Mouse (Mus musculus): ENCODE measurements around the gene Arfip2. TPM values are rescaled to one million over a fixed set of nuclear protein-coding genes. Genes with fewer than 3 reads are reported as not detected.
A peak's percentile ranks its signal among the peaks of the same experiment; 100 is the strongest.

Gene Arfip2
- polyA plus RNA-seq (2016; fragmentation: Nextera tagmentation; extraction: Ambion mirVana): 75.0 and 85.3 TPM in 2 replicates

DNA sequence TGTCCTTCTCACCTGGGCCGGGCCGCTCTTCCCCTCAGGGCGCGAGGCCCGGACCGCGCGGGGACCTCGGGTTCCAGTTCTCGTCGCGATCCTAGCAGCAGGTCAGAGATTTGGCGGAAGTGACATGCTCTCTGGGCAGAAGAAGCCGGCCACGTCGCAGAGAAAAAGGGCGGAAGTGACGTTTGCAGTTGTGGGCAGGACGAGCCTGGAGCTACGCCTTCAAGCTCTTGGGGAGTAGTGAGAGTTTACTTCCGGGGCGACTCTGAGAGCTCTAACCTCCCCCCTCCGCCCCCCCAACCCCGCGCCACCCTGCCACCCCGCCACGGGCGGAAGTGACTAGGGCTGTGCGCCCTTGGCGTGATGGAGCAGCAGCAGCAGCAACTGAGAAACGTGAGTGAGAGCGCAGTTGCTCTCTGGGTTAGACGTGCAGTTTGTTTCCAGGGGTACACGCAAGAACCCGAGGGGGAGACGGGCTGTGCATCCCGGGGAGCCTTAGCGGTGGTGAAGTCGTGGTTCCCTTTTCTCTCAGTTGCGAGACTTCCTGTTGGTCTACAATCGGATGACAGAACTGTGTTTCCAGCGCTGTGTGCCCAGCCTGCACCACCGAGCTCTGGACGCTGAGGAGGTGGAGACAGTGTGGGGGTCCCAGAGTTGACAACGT is at the start of gene Arfip2, which contains the start of gene Gm45799:
Gene Arfip2, minus strand, starts transcription at position 184 of the 661 bp plus-strand sequence.
Gene Gm45799, plus strand, starts transcription at position 320 of the 661 bp plus-strand sequence.
- H3K9ac ChIP-seq: peak within 1 kb of the TSS; percentile 90
- H3K4me3 ChIP-seq: peak within 1 kb of the TSS; percentile 76
- H3K36me3 ChIP-seq: peaks cover 43% of the 10 kb centered on the region
- peak within 1 kb of the TSS; percentile 87 for H3K4me2 ChIP-seq (replicated peaks)
- no peaks in the 10 kb centered on the region for H3K27me3 ChIP-seq
- H3K27ac ChIP-seq: peak within 1 kb of the TSS; percentile 77
- under 1% methylated on average over 44 of the region's 45 CpGs for WGBS
- ATAC-seq (ENCODE audit: insufficient number of reproducible peaks, insufficient read depth, low FRiP score, low TSS enrichment): peak; percentile 94
- peaks cover 18% of the 10 kb centered on the region for H3K4me1 ChIP-seq
- no peaks in the 10 kb centered on the region for H3K9me3 ChIP-seq

DNA sequence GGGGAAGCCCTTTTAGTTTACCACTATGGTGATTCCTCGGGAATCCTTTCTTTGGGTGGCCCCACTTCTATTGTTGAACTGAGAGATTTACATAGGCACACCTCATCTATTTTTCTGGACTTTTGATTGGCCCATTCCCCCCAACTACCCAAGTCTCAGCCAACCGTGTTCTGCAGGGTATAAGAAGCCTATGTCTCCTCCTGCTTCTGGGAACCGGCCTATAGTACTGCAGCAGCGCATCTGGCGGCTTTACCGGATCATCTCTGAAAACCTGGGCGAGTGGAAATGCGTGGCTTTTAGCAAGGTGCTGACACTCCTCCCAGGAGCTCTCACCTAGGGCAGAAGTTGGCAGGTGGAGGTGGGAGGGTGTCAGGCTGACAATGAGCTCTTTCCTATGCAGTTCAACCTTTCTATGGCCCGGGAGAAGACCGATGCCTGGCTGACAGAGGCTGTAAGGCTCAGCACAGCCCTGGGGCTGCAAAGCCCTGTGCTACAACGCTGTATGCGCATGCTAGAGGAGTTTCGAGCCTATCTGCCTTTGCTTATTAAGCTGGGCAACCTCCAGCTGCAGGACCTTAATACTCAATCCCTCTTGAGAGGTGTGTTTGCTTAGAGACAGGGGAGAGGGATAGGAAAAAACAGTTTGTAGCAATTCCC is 45.5 kb upstream of the Arfip2 start:
- peak overlapping the region; percentile 39 for H3K4me2 ChIP-seq (replicated peaks)
- H3K27me3 ChIP-seq: no peaks in the 10 kb centered on the region
- no peaks in the 10 kb centered on the region for H3K9me3 ChIP-seq
- H3K9ac ChIP-seq: no peak overlapping the region
- H3K27ac ChIP-seq: no peak overlapping the region
- H3K4me3 ChIP-seq: no peak overlapping the region
- ATAC-seq (ENCODE audit: insufficient number of reproducible peaks, insufficient read depth, low FRiP score, low TSS enrichment): peak; percentile 72; the same call in 1 of the 2 replicates
- H3K36me3 ChIP-seq: no peaks in the 10 kb centered on the region
- 15% methylated on average over 13 of the region's 13 CpGs for WGBS
- H3K4me1 ChIP-seq: peaks cover 2% of the 10 kb centered on the region; the same call in 1 of the 2 replicates

- WGBS: 3% methylated on average over 17 of the region's 17 CpGs
- H3K4me3 ChIP-seq: peak within 1 kb of the TSS; percentile 32
- no peak within 1 kb of the TSS; the same call in 1 of the 2 replicates for H3K9ac ChIP-seq
- H3K27me3 ChIP-seq: no peaks in the 10 kb centered on the region
- peak within 1 kb of the TSS; percentile 65 for H3K4me2 ChIP-seq (replicated peaks)
- H3K27ac ChIP-seq: peak within 1 kb of the TSS; percentile 47; the same call in 1 of the 2 replicates
- H3K36me3 ChIP-seq: no peaks in the 10 kb centered on the region
- no peaks in the 10 kb centered on the region for H3K4me1 ChIP-seq
- H3K9me3 ChIP-seq: no peaks in the 10 kb centered on the region
- ATAC-seq (ENCODE audit: insufficient number of reproducible peaks, insufficient read depth, low FRiP score, low TSS enrichment): peak; percentile 91
Observed at GRCm38 (mm10) chr7:105650639-105651435, 10.6 kb upstream of the Arfip2 start, which contains the start of gene Dnhd1. Gene Dnhd1 (plus strand): TSS chr7:105650827.

- Histone ChIP-seq H3K27ac (no peak overlapping the region), H3K9me3 (no peaks in the 10 kb centered on the region), H3K9ac (no peak overlapping the region), H3K36me3 (peaks cover 27% of the 10 kb centered on the region), H3K4me1 (peaks cover 18% of the 10 kb centered on the region), H3K4me3 (no peak overlapping the region), H3K4me2 (replicated peaks) (peak overlapping the region; percentile 87), H3K27me3 (no peaks in the 10 kb centered on the region)
- WGBS: 58% methylated on average over 3 of the region's 3 CpGs
- ATAC-seq (ENCODE audit: insufficient number of reproducible peaks, insufficient read depth, low FRiP score, low TSS enrichment): no peak
Observed at GRCm38 (mm10) chr7:105641936-105642335, 1.7 kb upstream of the Arfip2 start.

- no peak for ATAC-seq (ENCODE audit: insufficient number of reproducible peaks, insufficient read depth, low FRiP score, low TSS enrichment)
- H3K9me3 ChIP-seq: no peaks in the 10 kb centered on the region
- peak overlapping the region; percentile 76 for H3K4me3 ChIP-seq
- peaks cover 38% of the 10 kb centered on the region for H3K36me3 ChIP-seq
- no peaks in the 10 kb centered on the region for H3K27me3 ChIP-seq
- peaks cover 18% of the 10 kb centered on the region for H3K4me1 ChIP-seq
- H3K9ac ChIP-seq: peak overlapping the region; percentile 90
- H3K4me2 ChIP-seq (replicated peaks): peak overlapping the region; percentile 87
- peak overlapping the region; percentile 77 for H3K27ac ChIP-seq
- under 1% methylated on average over 18 of the region's 18 CpGs for WGBS
Observed at GRCm38 (mm10) chr7:105640894-105641255, 659 bp upstream of the Arfip2 start.

GRCm38 (mm10) chr7:105639756-105640155 is 460 bp downstream of the Arfip2 start, which contains the start of gene Timm10b:
Gene Timm10b (plus strand): TSS chr7:105640056.
- peak within 1 kb of the TSS; percentile 90 for H3K9ac ChIP-seq
- H3K27me3 ChIP-seq: no peaks in the 10 kb centered on the region
- peak within 1 kb of the TSS; percentile 87 for H3K4me2 ChIP-seq (replicated peaks)
- peak within 1 kb of the TSS; percentile 77 for H3K27ac ChIP-seq
- ATAC-seq (ENCODE audit: insufficient number of reproducible peaks, insufficient read depth, low FRiP score, low TSS enrichment): no peak
- peak within 1 kb of the TSS; percentile 76 for H3K4me3 ChIP-seq
- H3K4me1 ChIP-seq: peaks cover 18% of the 10 kb centered on the region
- H3K36me3 ChIP-seq: peaks cover 43% of the 10 kb centered on the region
- no peaks in the 10 kb centered on the region for H3K9me3 ChIP-seq
- WGBS: 8% methylated on average over 2 of the region's 2 CpGs

- Histone ChIP-seq H3K36me3 (peaks cover 43% of the 10 kb centered on the region), H3K9ac (peak overlapping the region; percentile 90), H3K27me3 (no peaks in the 10 kb centered on the region), H3K4me1 (peaks cover 20% of the 10 kb centered on the region), H3K4me3 (peak overlapping the region; percentile 76), H3K4me2 (replicated peaks) (peak overlapping the region; percentile 87), H3K27ac (no peak overlapping the region), H3K9me3 (no peaks in the 10 kb centered on the region)
- ATAC-seq (ENCODE audit: insufficient number of reproducible peaks, insufficient read depth, low FRiP score, low TSS enrichment): no peak
- WGBS: 81% methylated on average over 9 of the region's 9 CpGs
Observed at GRCm38 (mm10) chr7:105639304-105639703, 912 bp downstream of the Arfip2 start.

DNA sequence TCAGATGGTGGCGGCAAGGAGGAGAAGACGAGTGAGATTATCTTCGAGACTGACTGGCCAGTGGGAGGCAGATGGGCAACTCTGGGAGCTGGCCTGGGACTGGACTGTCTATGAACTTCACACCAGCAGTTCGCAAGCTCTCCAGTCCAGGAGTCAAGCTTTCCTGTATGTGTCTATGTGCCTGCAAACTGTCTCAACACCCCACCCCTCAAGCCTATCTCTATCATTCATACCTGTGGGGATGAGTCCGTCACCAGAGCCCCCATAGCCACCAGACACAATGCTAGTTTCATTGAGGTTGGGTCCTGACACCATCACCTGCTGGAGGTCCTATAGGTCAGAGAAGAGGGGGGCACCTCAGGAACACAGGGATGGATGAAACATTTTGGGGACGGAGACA is 1.4 kb downstream of the Arfip2 start:
- H3K36me3 ChIP-seq: peaks cover 41% of the 10 kb centered on the region
- H3K27me3 ChIP-seq: no peaks in the 10 kb centered on the region
- no peak overlapping the region for H3K27ac ChIP-seq
- no peaks in the 10 kb centered on the region for H3K9me3 ChIP-seq
- no peak overlapping the region for H3K9ac ChIP-seq
- WGBS: 93% methylated on average over 6 of the region's 6 CpGs
- no peak for ATAC-seq (ENCODE audit: insufficient number of reproducible peaks, insufficient read depth, low FRiP score, low TSS enrichment)
- no peak overlapping the region for H3K4me3 ChIP-seq
- H3K4me1 ChIP-seq: peaks cover 25% of the 10 kb centered on the region
- no peak overlapping the region for H3K4me2 ChIP-seq (replicated peaks)

DNA sequence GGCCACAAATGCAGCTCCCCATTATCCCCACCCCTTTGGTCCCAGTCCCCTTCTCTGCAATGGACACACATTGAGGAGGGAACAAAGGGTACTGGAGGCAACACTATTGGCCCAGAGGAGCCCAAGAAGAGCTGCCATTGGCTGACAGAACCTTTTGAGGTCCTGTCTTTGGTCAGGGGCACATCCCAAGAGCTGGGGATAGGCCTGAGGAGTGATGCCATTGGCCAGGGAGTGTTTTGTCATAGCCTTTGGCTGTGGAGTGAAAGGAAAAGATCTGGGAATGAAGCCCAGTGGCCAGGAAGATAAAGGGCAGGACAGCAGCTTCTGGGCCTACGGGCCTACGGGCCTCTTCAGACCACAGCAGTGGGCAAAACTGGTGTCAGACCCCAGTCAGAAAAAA is 4.5 kb downstream of the Arfip2 start:
- ATAC-seq (ENCODE audit: insufficient number of reproducible peaks, insufficient read depth, low FRiP score, low TSS enrichment): no peak
- H3K36me3 ChIP-seq: peaks cover 35% of the 10 kb centered on the region
- H3K4me1 ChIP-seq: peaks cover 23% of the 10 kb centered on the region
- no peak overlapping the region for H3K4me3 ChIP-seq
- no peaks in the 10 kb centered on the region for H3K27me3 ChIP-seq
- H3K4me2 ChIP-seq (replicated peaks): no peak overlapping the region
- H3K9me3 ChIP-seq: no peaks in the 10 kb centered on the region
- no peak overlapping the region for H3K9ac ChIP-seq
- H3K27ac ChIP-seq: no peak overlapping the region
- 97% methylated on average over 2 of the region's 2 CpGs for WGBS

GRCm38 (mm10) chr7:105634272-105634920 is 5.8 kb downstream of the Arfip2 start:
- H3K4me2 ChIP-seq (replicated peaks): peak overlapping the region; percentile 74
- peak overlapping the region; percentile 82; the same call in 1 of the 2 replicates for H3K9ac ChIP-seq
- no peak for ATAC-seq (ENCODE audit: insufficient number of reproducible peaks, insufficient read depth, low FRiP score, low TSS enrichment)
- peak overlapping the region; percentile 81 for H3K4me3 ChIP-seq
- H3K27ac ChIP-seq: no peak overlapping the region
- WGBS: 57% methylated on average over 9 of the region's 9 CpGs
- peaks cover 35% of the 10 kb centered on the region for H3K36me3 ChIP-seq
- H3K27me3 ChIP-seq: no peaks in the 10 kb centered on the region
- H3K9me3 ChIP-seq: no peaks in the 10 kb centered on the region
- peaks cover 18% of the 10 kb centered on the region for H3K4me1 ChIP-seq

DNA sequence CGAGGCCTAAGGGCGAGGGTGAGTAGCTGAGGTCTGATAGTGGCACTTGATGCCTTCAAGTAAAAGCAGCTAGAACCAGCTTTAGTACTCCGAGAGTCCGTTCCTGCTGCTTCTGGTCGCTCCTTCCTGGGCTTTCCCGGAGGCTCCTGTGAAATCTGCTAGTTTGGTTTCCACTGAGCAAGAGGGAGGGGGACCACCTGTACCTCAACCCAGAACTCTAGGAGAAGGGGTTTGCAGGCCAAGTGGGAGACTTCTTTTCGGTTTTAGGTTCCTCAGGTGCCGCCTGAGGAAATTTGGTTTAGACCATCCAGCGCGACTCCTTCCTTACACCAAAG is 6.4 kb downstream of the Arfip2 start:
- Histone ChIP-seq H3K27me3 (no peaks in the 10 kb centered on the region), H3K4me3 (peak overlapping the region; percentile 81), H3K9ac (peak overlapping the region; percentile 82), H3K27ac (peak overlapping the region; percentile 63), H3K4me2 (replicated peaks) (peak overlapping the region; percentile 74), H3K9me3 (no peaks in the 10 kb centered on the region), H3K4me1 (peaks cover 19% of the 10 kb centered on the region), H3K36me3 (peaks cover 33% of the 10 kb centered on the region)
- WGBS: 6% methylated on average over 10 of the region's 10 CpGs
- ATAC-seq (ENCODE audit: insufficient number of reproducible peaks, insufficient read depth, low FRiP score, low TSS enrichment): no peak; the same call in 1 of the 2 replicates

Data from embryonic facial prominence, embryonic 12.5 days (tissue).